Mouse (Mus musculus) E14TG2a.4 (cell line): ENCODE results near the gene Ccdc106.
"Not testable (repeated sequence)": the region's sequence is repeated elsewhere in the genome, so short reads cannot be mapped to it uniquely, and the experiment has no call there.

Experiments used
- H3K27me3 ChIP-seq: 2 replicates; pipeline ENCODE4 v1.6.1; 2014; ENCODE audit warnings: low read length, control low read depth; ENCODE audit not compliant: insufficient read depth
- H3K36me3 ChIP-seq: 2 replicates; pipeline ENCODE4 v1.6.1; 2014; ENCODE audit warnings: low read length, control low read depth; ENCODE audit not compliant: insufficient read depth
- H3K4me1 ChIP-seq: replicated peaks from 2 replicates; pipeline ENCODE4 v1.6.1; 2014; ENCODE audit warnings: low read depth, low read length, control low read depth
- H3K4me3 ChIP-seq: replicated peaks from 2 replicates; pipeline ENCODE4 v1.5.1; 2014; ENCODE audit warnings: mild to moderate bottlenecking, low read length
- H3K9me3 ChIP-seq: 2 replicates; pipeline ENCODE4 v1.6.1; 2014; ENCODE audit warnings: low read length, control low read depth
- CTCF ChIP-seq: conservative IDR thresholded peaks from 2 replicates; pipeline ENCODE4 v1.5.1; 2014; ENCODE audit warnings: low read length
- NANOG ChIP-seq: IDR thresholded peaks from 2 replicates; pipeline ENCODE4 v1.6.1; 2014; ENCODE audit warnings: borderline replicate concordance, low read length, mixed read lengths
- POU5F1 ChIP-seq: IDR thresholded peaks from 2 replicates; pipeline ENCODE4 v1.6.1; 2014; ENCODE audit warnings: low read length, borderline replicate concordance

The Ccdc106 gene

DNA sequence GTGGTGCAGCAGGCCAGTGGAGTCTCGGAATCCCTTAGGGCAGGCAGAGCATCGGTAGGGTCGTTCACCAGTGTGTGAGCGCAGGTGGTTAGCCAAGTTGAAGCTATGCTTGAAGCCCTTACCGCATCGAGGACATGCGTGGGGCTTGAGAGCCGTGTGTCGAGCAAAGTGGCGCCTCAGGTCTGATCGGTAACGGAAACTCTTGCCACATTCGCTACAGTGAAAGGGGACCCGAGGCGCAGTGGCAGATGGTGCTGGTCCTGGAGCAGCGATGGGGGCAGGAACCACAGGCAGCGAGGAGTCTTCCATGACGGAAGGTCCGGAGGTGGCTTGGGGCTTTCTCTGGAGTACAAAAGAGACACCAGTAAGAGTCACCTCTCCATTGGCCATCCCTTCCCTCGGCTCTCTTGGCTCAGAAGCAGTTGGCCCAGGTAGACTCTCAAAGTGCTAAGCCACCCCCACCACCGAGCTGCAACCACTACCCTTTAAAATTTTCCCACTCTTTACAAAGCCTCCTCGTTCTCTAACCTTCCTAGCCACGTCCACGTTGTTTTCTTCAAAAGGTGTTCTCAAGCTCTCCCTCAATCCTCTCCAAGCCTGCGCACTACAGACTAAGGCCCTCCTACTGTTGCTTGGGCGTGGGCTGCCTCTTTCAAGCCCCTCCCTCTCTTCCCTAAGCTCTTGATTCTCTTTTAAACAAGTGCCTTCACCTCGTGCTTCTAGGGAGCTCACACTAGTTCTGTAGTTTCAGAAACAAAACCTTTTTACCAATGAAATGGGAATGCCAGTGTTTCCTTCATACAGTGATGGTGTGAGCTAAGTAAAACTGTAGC lies 7.5 kb upstream of the Ccdc106 start:
- Histone ChIP-seq H3K9me3 (peaks cover 5% of the 10 kb centered on the region), H3K4me1 (peaks cover 67% of the 10 kb centered on the region), H3K36me3 (peaks cover 49% of the 10 kb centered on the region), H3K27me3 (no peaks in the 10 kb centered on the region), H3K4me3 (peak overlapping the region; percentile 88)
- no peak for TF ChIP-seq NANOG
- no peak for TF ChIP-seq CTCF
- TF ChIP-seq POU5F1 = no peak

DNA sequence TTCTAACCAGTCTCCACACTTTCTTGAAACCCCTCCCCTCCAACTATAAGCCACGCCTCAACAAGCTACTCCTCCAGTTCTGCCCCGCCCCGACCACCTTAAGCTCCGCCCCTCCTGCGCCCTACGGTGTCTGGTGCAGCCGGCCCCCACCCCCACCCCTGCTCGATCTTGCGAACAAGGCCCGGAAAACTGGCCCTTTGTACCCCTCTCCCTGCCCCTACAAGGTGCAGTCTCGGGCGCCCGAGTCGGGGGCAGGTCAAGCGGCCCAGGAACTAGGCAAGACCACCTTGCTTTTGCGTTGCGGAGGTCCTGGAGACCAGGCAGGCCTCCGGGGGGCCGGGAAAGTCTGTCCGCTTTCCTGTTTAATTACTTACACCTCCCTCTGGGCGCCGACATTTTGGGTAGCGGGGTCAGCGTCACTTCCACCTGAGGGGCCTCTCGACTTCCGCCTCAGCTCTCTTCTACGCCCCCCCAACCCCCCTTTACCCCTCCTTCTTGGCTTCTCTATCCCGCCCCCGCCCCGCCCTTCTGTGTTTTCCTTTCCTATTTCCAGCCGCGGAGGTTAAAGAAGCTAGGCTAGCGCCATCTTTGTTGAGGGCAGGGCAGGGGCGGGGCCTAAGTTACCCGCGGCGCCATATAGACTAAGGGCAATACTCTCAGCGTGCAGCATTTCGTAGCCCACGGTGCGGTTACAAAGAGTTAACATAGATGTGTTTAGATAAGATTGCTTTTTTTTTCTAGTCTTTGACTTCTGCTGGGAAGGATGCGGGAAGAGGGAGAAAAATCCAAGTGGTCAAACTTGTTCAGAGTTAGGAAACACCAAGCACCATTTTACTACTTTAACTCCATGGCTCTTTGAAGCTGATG lies 5.9 kb upstream of the Ccdc106 start, which contains the start of the genes Zfp524 and Fiz1:
Zfp524 (plus strand) TSS at position 165 of the 867 bp plus-strand sequence.
Fiz1 (minus strand) TSS at position 447 of the 867 bp plus-strand sequence.
- no peak for TF ChIP-seq NANOG
- TF ChIP-seq POU5F1 = no peak
- no peak for TF ChIP-seq CTCF

DNA sequence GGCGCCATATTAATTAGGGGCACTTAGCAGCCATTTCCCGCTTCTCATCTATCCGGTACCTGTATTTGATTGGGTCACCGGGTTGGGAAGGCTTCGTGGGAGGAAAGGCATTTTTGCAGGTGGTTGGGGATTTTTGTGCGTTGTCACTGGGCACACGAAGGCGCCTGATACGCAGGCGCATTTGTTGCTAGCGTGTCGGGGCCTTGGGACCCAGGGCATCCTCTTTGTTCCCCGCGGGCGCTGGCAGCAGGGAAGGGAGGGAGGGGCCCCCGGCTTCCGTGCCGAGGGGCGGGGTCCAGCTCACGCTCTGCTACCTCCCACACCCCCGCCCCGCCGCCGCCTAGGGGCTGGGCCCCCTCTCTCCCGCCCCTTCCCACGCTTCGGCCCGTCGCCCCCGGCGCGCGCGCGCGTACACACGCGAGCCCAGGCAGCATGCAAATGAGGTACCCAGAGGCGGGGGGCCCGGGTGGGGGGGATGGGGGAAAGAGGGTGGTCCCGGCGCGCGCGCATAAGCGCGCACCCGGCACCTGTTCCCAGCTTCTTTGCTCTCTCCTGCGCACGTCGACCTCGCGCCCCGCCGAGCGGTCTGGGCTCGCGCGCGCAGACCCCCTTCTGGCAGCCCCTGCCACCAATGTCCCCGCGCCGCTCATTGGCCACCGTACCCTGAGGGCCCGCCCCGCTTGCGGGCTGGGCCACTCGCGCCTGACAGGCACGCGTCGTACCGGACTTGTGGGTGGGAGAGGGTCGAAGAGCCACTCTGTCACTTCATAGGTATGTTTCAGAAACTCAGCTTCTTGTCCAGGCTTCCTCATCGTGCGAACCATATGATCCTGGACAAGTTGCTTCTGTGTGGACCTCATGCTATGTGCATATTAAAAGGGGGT lies 5.0 kb upstream of the Ccdc106 start, which contains the start of gene Gm44973:
Gm44973 (plus strand) TSS at position 379 of the 884 bp plus-strand sequence.
- peaks cover 27% of the 10 kb centered on the region for H3K36me3 ChIP-seq
- peaks cover 61% of the 10 kb centered on the region for H3K4me1 ChIP-seq
- H3K9me3 ChIP-seq = peaks cover 5% of the 10 kb centered on the region
- peak within 1 kb of the TSS; percentile 88 for H3K4me3 ChIP-seq
- no peaks in the 10 kb centered on the region for H3K27me3 ChIP-seq
- TF ChIP-seq CTCF (no peak), NANOG (no peak; the same call in 1 of the 2 replicates), POU5F1 (no peak)

More for the DNA sequence above, 5.9 kb upstream of the Ccdc106 start, which contains the start of the genes Zfp524 and Fiz1:
- Histone ChIP-seq H3K36me3 (peaks cover 36% of the 10 kb centered on the region), H3K9me3 (peaks cover 5% of the 10 kb centered on the region), H3K4me3 (peak within 1 kb of the TSS; percentile 88), H3K27me3 (no peaks in the 10 kb centered on the region), H3K4me1 (peaks cover 68% of the 10 kb centered on the region)

DNA sequence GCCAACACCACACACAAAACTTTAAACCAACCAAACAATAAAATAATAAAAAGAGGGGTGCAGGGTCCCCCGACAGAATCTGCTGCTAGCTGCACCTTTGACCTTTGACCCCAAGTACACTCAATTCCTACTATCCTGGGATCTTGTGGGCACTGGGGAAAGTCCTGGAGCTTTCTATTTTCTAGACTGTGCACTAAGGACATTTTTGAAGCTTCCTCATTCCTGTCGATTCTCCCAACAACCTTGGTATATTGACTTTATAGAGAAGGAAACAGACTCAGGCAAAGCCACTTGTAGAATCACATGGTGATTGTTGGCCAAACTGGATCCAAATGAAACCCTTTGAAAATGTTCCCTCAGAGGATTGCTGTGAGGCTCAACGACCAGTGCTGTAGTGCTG lies 4.3 kb upstream of the Ccdc106 start:
- peaks cover 5% of the 10 kb centered on the region for H3K9me3 ChIP-seq
- TF ChIP-seq CTCF (no peak), NANOG (no peak), POU5F1 (no peak)
- no peaks in the 10 kb centered on the region for H3K27me3 ChIP-seq
- H3K36me3 ChIP-seq = peaks cover 20% of the 10 kb centered on the region
- H3K4me3 ChIP-seq = peak overlapping the region; percentile 88
- peaks cover 58% of the 10 kb centered on the region for H3K4me1 ChIP-seq

DNA sequence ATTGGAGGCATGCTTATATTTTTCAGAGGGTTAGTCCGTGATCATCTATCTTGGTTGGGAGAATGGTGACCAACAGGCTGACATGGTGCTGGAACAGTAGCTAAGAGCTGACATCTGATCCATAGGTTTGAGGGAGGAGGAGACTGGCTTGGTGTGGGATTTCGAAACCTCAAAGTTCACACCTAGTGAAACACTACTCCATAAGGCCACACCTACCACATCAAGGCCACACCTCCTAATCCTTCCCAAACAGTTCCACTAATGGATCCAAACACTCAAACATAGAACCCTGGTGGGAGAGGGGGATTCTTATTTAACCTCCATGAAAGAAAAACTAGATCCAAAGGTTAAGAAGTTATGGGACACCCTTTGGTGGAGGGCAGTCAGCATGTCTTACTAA lies 3.4 kb upstream of the Ccdc106 start:
- no peaks in the 10 kb centered on the region for H3K27me3 ChIP-seq
- peaks cover 58% of the 10 kb centered on the region for H3K4me1 ChIP-seq
- peaks cover 5% of the 10 kb centered on the region for H3K9me3 ChIP-seq
- no peak overlapping the region for H3K4me3 ChIP-seq
- peaks cover 19% of the 10 kb centered on the region for H3K36me3 ChIP-seq
- TF ChIP-seq CTCF (no peak), POU5F1 (no peak)

DNA sequence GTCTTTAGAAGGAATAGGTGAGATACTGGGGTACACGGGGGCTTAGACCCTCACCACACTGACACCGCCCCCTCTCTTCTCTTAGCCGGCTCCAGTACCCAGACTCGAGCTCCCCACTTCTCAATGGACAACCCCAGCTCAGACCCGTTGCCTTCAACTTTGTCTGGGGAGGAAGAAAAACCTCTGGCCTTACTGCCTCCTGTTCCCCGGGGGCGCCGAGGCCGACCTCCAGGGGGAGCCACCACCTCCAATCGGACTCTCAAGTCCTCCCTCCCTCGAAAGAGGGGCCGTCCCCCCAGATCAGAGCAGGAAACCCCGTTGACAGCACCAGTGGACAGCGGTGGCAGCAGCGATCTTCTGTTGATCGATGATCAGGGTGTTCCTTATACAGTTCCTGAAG lies 3.0 kb upstream of the Ccdc106 start:
- peak overlapping the region; percentile 69 for H3K4me3 ChIP-seq

DNA sequence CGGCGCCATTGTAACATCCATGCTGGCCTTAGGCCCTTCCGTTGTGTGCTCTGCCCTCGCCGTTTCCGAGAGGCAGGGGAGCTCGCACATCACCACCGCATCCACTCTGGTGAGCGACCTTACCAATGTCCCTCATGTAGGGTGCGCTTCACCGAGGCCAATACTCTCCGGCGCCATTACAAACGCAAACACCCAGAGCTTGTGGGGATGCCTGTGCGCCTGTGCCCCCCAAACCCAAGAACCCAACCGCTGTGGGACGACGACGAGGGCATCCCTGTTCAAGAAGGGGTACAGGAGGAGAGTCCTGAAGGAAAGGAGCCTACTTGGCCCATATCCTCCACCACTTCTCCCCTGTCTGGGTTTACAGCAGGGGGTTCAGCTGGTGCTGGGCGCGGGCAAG lies 2.4 kb upstream of the Ccdc106 start:
- TF ChIP-seq POU5F1 = no peak
- TF ChIP-seq CTCF = no peak
- no peak for TF ChIP-seq NANOG
- H3K27me3 ChIP-seq = no peaks in the 10 kb centered on the region
- peaks cover 56% of the 10 kb centered on the region for H3K4me1 ChIP-seq
- peaks cover 5% of the 10 kb centered on the region for H3K9me3 ChIP-seq
- peak overlapping the region; percentile 69 for H3K4me3 ChIP-seq
- peaks cover 21% of the 10 kb centered on the region for H3K36me3 ChIP-seq

More for the DNA sequence above, 3.0 kb upstream of the Ccdc106 start:
- peaks cover 5% of the 10 kb centered on the region for H3K9me3 ChIP-seq
- H3K4me1 ChIP-seq = peaks cover 58% of the 10 kb centered on the region
- no peaks in the 10 kb centered on the region for H3K27me3 ChIP-seq
- TF ChIP-seq NANOG (no peak), CTCF (peak; percentile 60), POU5F1 (no peak)
- peaks cover 19% of the 10 kb centered on the region for H3K36me3 ChIP-seq

DNA sequence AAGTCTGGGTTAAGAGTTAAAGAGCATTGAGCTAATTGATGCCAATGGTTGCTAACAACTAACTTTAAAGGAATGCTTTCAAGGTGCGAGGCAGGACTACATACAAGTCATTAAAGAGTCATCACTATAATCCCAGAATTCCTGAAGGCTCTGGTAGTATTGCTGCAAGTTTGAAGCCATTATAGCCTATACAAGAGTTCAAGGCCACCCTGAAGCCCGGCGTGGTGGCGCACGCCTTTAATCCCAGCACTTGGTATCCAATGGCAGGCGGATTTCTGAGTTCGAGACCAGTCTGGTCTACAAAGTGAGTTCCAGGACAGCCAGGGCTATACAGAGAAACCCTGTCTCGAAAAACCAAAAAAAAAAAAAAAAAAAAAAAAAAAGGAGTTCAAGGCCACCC lies 777 bp upstream of the Ccdc106 start:
- Histone ChIP-seq H3K4me1 (peaks cover 57% of the 10 kb centered on the region), H3K36me3 (peaks cover 37% of the 10 kb centered on the region), H3K4me3 (peak overlapping the region; percentile 95)
- not testable (repeated sequence) for H3K9me3 ChIP-seq, H3K27me3 ChIP-seq
